Mouse (Mus musculus) C2C12 (cell line): Measurements from ENCODE around the gene Nfatc2ip. TPM values are rescaled to one million over a fixed set of nuclear protein-coding genes. Genes with fewer than 3 reads are reported as not detected.

Source experiments
- H3K27me3 ChIP-seq: one replicate; pipeline ENCODE4 v1.6.1; 2011; ENCODE audit not compliant: control insufficient read depth, insufficient read depth, insufficient read length
- H3K36me3 ChIP-seq: one replicate; pipeline ENCODE4 v1.6.1; 2011; ENCODE audit not compliant: control insufficient read depth, insufficient read depth
- H3K4me3 ChIP-seq: one replicate; pipeline ENCODE4 v1.5.1; 2011; ENCODE audit warnings: mild to moderate bottlenecking, control low read depth; ENCODE audit not compliant: poor library complexity, insufficient read depth, severe bottlenecking
- H3K79me2 ChIP-seq: one replicate; pipeline ENCODE4 v1.6.1; 2011; ENCODE audit not compliant: control insufficient read depth, insufficient read depth
- H3K79me3 ChIP-seq: one replicate; pipeline ENCODE4 v1.6.1; 2011; ENCODE audit warnings: low read depth, control low read depth
- H3ac ChIP-seq: one replicate; pipeline ENCODE3; 2011; ENCODE audit warnings: low read depth; ENCODE audit not compliant: control insufficient read depth, insufficient read length
- CEBPB ChIP-seq: IDR thresholded peaks from one replicate; pipeline ENCODE4 v1.6.1; 2011; ENCODE audit warnings: low read depth, mild to moderate bottlenecking, control low read depth, moderate library complexity
- CTCF ChIP-seq: IDR thresholded peaks from one replicate; pipeline ENCODE4 v1.5.1; 2011; ENCODE audit not compliant: control insufficient read depth, insufficient read depth, insufficient read length
- FOSL1 ChIP-seq: IDR thresholded peaks from one replicate; pipeline ENCODE4 v1.8.0; 2011; ENCODE audit warnings: mild to moderate bottlenecking, low read length; ENCODE audit not compliant: poor library complexity, insufficient read depth, severe bottlenecking
- MAX ChIP-seq: IDR thresholded peaks from one replicate; pipeline ENCODE4 v1.6.1; 2011; ENCODE audit warnings: mild to moderate bottlenecking, control low read depth
- MYOD1 ChIP-seq: IDR thresholded peaks from one replicate; pipeline ENCODE4 v1.6.1; 2011; ENCODE audit warnings: low read depth; ENCODE audit not compliant: control insufficient read depth, insufficient read length
- MYOG ChIP-seq: IDR thresholded peaks from one replicate; pipeline ENCODE4 v1.6.1; 2011; ENCODE audit not compliant: control insufficient read depth, insufficient read length; ENCODE audit errors: extremely low read depth
- USF1 ChIP-seq: IDR thresholded peaks from one replicate; pipeline ENCODE4 v1.6.1; 2011; ENCODE audit warnings: low read depth, mild to moderate bottlenecking, control low read depth, moderate library complexity
- polyA plus RNA-seq: library from polyadenylated mRNA; unstranded; fragments of >200 nt; fragmentation: generic; extraction: Trizol; gene quantifications from one replicate; pipeline ENCODE4 v1.2.1, GENCODE M21; 2012; ENCODE audit warnings: missing spikeins

Nfatc2ip gene
- polyA plus RNA-seq, 1 experiment: 6.2 TPM

DNA sequence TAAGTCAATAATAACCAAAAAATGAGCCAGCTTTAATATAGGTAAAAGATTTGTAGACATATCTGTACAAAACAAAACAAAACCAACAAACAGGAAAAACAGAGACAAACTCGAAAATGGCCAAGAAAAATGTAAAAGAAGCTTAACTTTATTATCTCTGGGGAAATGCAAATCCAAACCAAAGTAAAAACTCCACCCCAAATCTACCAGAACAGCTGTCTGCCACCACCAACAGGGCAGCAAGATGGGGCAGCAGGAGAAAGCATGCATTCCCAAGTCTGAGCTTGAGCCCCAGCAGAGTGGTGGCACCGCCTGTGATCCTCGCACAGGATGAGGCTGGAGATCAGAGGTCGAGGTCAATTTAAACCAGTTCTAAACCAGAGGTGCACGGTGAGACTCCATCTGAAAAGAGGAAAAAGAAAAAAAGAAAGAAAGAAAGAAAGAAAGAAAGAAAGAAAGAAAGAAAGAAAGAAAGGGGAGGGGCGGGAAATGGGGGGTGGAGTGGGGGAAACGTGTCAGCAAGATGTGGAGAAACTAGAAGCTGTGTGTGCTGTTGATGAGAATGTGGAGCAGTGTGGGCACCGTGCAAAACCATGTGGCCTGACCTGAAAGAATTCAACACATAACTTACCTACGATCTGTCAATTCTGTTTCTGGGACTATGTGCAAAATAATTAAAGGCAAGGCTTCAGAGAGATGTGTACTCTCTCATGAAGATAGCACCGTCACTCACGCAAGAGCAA is 43.1 kb downstream of the Nfatc2ip start:
- Histone ChIP-seq H3K4me3 (no peak overlapping the region), H3K79me3 (no peaks in the 10 kb centered on the region), H3ac (no peak overlapping the region), H3K36me3 (no peaks in the 10 kb centered on the region), H3K79me2 (no peaks in the 10 kb centered on the region), H3K27me3 (peaks cover 34% of the 10 kb centered on the region)
- TF ChIP-seq MYOG: no peak
- no peak for TF ChIP-seq USF1
- no peak for TF ChIP-seq FOSL1
- TF ChIP-seq CTCF: no peak
- TF ChIP-seq MYOD1: no peak
- TF ChIP-seq CEBPB: no peak
- no peak for TF ChIP-seq MAX

DNA sequence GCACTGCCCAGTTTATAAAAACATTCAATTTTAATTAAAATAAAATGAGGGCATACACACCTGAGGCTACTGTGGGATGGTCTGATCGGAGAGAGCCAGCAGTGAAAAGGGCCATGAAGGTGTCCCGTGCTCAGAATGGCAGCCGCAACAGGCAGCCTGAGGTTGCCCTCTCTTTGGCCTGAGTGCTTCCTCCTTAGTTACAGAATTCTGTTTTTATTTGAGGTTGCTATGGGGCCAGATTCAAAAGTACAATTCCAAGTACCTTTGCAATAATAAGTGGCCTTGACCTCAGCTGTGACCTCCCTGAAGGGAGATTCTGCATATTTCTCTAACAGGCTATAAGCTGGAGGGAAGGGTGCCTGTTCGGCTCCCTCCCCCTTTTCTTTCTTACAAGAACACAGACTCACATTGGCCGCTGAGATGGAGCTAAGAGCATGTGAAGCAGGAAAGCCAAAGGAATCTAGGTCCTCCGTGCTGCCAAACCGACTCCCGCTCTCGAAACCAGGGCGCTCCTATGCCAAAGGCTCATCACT is 45.1 kb downstream of the Nfatc2ip start:
- Histone ChIP-seq H3ac (no peak overlapping the region), H3K79me3 (no peaks in the 10 kb centered on the region), H3K79me2 (no peaks in the 10 kb centered on the region), H3K36me3 (no peaks in the 10 kb centered on the region), H3K4me3 (no peak overlapping the region), H3K27me3 (peaks cover 38% of the 10 kb centered on the region)
- TF ChIP-seq MYOD1 (no peak), CEBPB (no peak), MAX (no peak), FOSL1 (no peak), USF1 (no peak), MYOG (no peak), CTCF (no peak)

DNA sequence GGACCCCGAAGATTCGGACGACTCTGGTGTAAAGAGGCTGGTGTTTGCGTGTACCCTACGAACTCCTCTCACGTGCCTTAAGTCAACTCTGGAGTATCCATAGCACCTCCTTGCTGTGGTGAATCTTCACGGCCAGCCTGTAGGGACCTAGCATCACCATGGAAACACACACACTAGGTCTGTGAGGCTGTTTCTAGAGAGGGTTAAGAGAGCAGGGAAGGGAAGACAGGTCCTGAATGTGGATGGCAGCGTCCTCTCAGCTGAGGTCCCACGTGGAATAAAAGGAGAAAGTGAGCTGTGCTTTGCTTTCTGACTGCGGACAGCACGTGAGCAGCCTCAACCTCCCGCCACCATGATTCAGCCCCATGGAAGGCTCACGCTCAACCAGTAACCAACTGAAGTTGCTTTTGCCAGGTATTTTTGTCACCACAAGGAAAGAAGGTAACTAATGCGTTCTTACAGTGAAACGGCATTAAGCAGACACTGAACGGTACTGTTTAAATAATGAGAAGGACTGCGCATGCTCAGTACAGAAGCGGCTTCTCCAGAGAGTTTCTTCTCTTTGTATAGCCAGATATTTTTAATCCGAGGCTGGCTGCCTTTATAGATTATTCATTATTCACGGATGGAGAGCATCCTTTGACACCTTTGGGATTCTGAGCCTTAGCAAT is 45.7 kb downstream of the Nfatc2ip start:
- Histone ChIP-seq H3K27me3 (peaks cover 36% of the 10 kb centered on the region), H3K4me3 (no peak overlapping the region), H3K36me3 (no peaks in the 10 kb centered on the region), H3ac (no peak overlapping the region), H3K79me3 (no peaks in the 10 kb centered on the region), H3K79me2 (no peaks in the 10 kb centered on the region)
- no peak for TF ChIP-seq CTCF
- TF ChIP-seq FOSL1: no peak
- TF ChIP-seq USF1: no peak
- TF ChIP-seq MAX: no peak
- no peak for TF ChIP-seq MYOG
- no peak for TF ChIP-seq CEBPB

DNA sequence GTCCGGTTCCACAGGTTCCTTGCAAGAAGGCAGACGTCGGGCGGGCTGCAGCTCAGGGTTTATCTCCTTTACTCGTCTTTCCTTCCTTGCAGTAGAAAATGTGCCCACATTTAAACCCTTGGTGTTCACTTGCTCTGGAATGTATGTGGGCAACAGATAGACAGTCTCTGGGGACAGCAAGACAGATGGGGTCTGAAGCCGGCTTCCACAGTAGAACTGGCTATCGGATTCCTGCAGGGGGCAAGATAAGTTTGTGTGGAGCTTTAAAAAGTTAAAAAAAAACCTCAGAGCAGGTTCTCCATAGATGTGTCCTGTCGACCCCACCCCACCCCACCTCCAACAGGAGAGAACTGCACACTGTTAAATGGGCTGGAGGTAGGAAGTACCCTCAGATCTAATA is 48.2 kb downstream of the Nfatc2ip start:
- no peak overlapping the region for H3K4me3 ChIP-seq
- H3K27me3 ChIP-seq: peaks cover 42% of the 10 kb centered on the region
- TF ChIP-seq MYOD1 (no peak), CEBPB (no peak), CTCF (no peak), FOSL1 (no peak), USF1 (no peak), MAX (no peak), MYOG (no peak)
- no peaks in the 10 kb centered on the region for H3K36me3 ChIP-seq
- H3K79me2 ChIP-seq: no peaks in the 10 kb centered on the region
- H3K79me3 ChIP-seq: no peaks in the 10 kb centered on the region
- H3ac ChIP-seq: no peak overlapping the region

DNA sequence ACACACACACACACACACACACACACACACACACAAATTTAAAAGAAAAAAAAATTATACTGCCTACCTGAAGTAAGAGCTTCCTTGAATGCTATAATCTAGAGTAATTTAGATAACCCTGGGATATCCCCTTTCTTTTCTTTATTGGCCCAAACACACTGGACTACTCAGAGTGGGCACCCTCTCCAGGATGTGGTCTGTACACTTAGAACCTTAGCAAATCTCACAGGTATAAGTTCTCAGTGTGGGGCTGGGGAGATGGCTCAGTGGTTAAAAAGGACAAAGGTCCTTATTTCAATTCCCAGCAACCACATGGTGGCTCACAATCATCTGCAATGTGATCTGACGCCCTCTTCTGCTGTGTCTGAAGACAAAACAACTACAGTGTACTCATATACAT is 49.4 kb downstream of the Nfatc2ip start:
- H3K79me2 ChIP-seq: no peaks in the 10 kb centered on the region
- TF ChIP-seq MYOD1: no peak
- no peak for TF ChIP-seq FOSL1
- TF ChIP-seq CTCF: no peak
- TF ChIP-seq USF1: no peak
- no peak for TF ChIP-seq CEBPB
- no peak for TF ChIP-seq MAX
- no peak overlapping the region for H3K4me3 ChIP-seq
- no peak overlapping the region for H3ac ChIP-seq
- no peaks in the 10 kb centered on the region for H3K79me3 ChIP-seq
- peaks cover 38% of the 10 kb centered on the region for H3K27me3 ChIP-seq
- no peaks in the 10 kb centered on the region for H3K36me3 ChIP-seq
